Mouse (Mus musculus) intestine, embryonic 14.5 days (tissue): ENCODE data around the gene Zfp729a. TPM values are rescaled to one million over a fixed set of nuclear protein-coding genes. Genes with fewer than 3 reads are reported as not detected.
"Not testable (repeated sequence)": the region's sequence is repeated elsewhere in the genome, so short reads cannot be mapped to it uniquely, and the experiment has no call there.

Experiments used
- ATAC-seq: fragments of 200-750 bp; cut with Nextera tagmentation; replicated peaks from 2 replicates; pipeline ENCODE4 v1.8.0; 2017; ENCODE audit warnings: low read depth, moderate number of reproducible peaks, moderate TSS enrichment, moderate library complexity; ENCODE audit not compliant: low FRiP score, low TSS enrichment
- DNase-seq: peaks from one replicate; pipeline ENCODE4 v3.0.0-alpha.2; 2018; ENCODE audit warnings: low spot score
- H3K27ac ChIP-seq: fragments of 300-500 bp; sonication (generic); 2 replicates; pipeline ENCODE4 v1.5.1; 2014; ENCODE audit warnings: low read depth, mild to moderate bottlenecking, control low read depth
- H3K27me3 ChIP-seq: fragments of 300-500 bp; sonication (generic); replicated peaks from 2 replicates; pipeline ENCODE4 v1.6.1; 2014; ENCODE audit warnings: low read length, control low read depth; ENCODE audit not compliant: control insufficient read depth, insufficient read depth
- H3K36me3 ChIP-seq: fragments of 300-500 bp; sonication (generic); 2 replicates; pipeline ENCODE4 v1.6.1; 2014; ENCODE audit warnings: low read length, control low read depth; ENCODE audit not compliant: control insufficient read depth, insufficient read depth
- H3K4me1 ChIP-seq: fragments of 300-500 bp; sonication (generic); replicated peaks from 2 replicates; pipeline ENCODE4 v1.6.1; 2014; ENCODE audit warnings: low read length, control low read depth, mixed read lengths; ENCODE audit not compliant: control insufficient read depth, insufficient read depth
- H3K4me2 ChIP-seq: fragments of 300-500 bp; sonication (generic); 2 replicates; pipeline ENCODE4 v1.6.1; 2014; ENCODE audit warnings: low read length
- H3K4me3 ChIP-seq: fragments of 300-500 bp; sonication (generic); 2 replicates; pipeline ENCODE4 v1.5.1; 2014; ENCODE audit warnings: low read depth, low read length, control low read depth, mixed read lengths
- H3K9ac ChIP-seq: fragments of 300-500 bp; sonication (generic); 2 replicates; pipeline ENCODE4 v1.6.1; 2014; ENCODE audit warnings: mild to moderate bottlenecking, low read length
- H3K9me3 ChIP-seq: fragments of 300-500 bp; sonication (generic); 2 replicates; pipeline ENCODE4 v1.6.1; 2016; ENCODE audit warnings: low read length, control low read depth; ENCODE audit not compliant: control insufficient read depth
- WGBS: fragments of 180-500 bp; shearing (Covaris S2); extraction: QIAGEN DNeasy Blood & Tissue Kit; methylation state at CpG from one replicate; pipeline ENCODE4 v1.1.7; 2014; 5-methylcytosine and 5-hydroxymethylcytosine counted together
- polyA plus RNA-seq: library from polyadenylated mRNA; unstranded; fragments of >200 nt; fragmentation: Nextera tagmentation; extraction: Ambion mirVana; gene quantifications from 2 replicates; pipeline ENCODE4 v1.2.1, GENCODE M21; 2014

Zfp729a gene
- 3.6 and 5.0 TPM in 2 replicates for polyA plus RNA-seq

DNA sequence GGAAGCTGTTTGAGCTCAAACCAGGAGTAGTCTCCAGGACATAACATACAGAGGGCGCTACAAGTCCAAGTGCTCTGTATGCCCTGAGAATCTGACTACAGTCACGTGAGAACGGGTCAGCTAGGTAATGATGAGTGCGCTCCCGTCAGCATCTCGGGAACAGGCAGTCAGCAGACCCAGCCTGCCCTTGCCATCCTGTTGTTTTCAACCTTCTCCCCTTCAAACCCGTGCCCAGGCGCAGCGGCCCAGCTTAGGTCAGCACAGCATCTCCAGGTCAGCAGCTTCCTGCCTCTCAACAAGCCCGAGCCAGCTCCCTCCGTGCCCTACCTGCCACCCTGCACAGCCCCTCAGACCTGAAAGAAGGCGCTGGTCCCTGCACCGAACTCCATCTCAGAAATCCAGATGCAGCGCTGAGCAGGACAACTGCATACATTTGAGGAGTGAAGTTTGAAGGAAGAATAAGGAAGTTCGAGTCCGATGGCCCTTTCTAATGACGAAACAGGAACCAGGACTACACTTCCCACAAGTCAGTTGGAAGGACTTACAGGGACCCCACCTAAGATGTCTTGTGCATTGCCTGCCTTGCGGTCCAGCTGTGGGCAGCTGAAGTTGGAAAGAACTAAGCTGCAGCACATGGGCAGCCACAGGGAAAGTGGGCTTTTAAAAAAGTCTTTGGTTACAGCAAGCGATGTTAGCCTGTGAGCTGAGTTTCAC, at the start of gene Zfp729a, which contains the start of gene Gm49345:
Gene Zfp729a, minus strand, starts transcription at position 498 of the 714 bp plus-strand sequence.
Gene Gm49345, minus strand, starts transcription at position 476 of the 714 bp plus-strand sequence.
- Histone ChIP-seq H3K4me2 (peak within 1 kb of the TSS; percentile 52), H3K27ac (peak within 1 kb of the TSS; percentile 18; the same call in 1 of the 2 replicates), H3K4me3 (peak within 1 kb of the TSS; percentile 82), H3K9ac (peak within 1 kb of the TSS; percentile 74), H3K4me1 (no peaks in the 10 kb centered on the region), H3K27me3 (no peaks in the 10 kb centered on the region), H3K36me3 (no peaks in the 10 kb centered on the region), H3K9me3 (no peaks in the 10 kb centered on the region)
- ATAC-seq = peak; percentile 98
- under 1% methylated on average over 19 of the region's 19 CpGs for whole genome bisulfite sequencing
- DNase-seq = peak; percentile 93

- no peak within 1 kb of the TSS for H3K9ac ChIP-seq
- H3K36me3 ChIP-seq = no peaks in the 10 kb centered on the region
- H3K4me2 ChIP-seq = no peak within 1 kb of the TSS
- DNase-seq (no peak), ATAC-seq (no peak)
- H3K27me3 ChIP-seq = no peaks in the 10 kb centered on the region
- no peak within 1 kb of the TSS for H3K4me3 ChIP-seq
- no peaks in the 10 kb centered on the region for H3K9me3 ChIP-seq
- H3K27ac ChIP-seq = no peak within 1 kb of the TSS
- WGBS = 81% methylated on average over 4 of the region's 4 CpGs
- H3K4me1 ChIP-seq = peaks cover 5% of the 10 kb centered on the region; the same call in 1 of the 2 replicates
Measured at GRCm38 (mm10) chr13:67686971-67687370, 49.4 kb upstream of the Zfp729a start, which contains the start of gene Zfp738. TSS of gene Zfp738 (minus strand) at chr13:67687071.

DNA sequence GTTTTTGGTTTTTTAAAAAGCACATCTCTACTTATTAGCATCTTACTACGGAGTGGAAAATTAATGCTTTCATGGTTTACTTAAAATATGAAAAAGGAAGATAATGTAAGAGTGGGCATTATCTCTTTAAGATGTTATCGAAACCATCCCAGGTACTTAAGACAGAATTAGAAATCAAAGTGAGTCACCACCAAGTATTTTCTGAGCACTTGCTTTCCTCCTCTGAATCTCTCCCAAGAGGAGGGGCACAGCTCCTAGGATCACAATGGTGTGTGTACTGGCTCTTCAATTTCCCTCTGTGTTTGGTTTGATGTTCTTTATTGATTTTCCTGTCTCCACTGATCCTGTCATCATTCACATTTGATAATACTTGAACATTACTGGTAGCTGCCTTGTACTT, 46.2 kb upstream of the Zfp729a start:
- H3K36me3 ChIP-seq, DNase-seq, H3K9me3 ChIP-seq, H3K27ac ChIP-seq, H3K27me3 ChIP-seq, H3K4me1 ChIP-seq: not testable (repeated sequence)
- peak; percentile 54; the same call in 1 of the 2 replicates for ATAC-seq
- H3K4me3 ChIP-seq = peak overlapping the region; percentile 70
- H3K9ac ChIP-seq = peak overlapping the region; percentile 31; the same call in 1 of the 2 replicates
- 82% methylated on average over 2 of the region's 2 CpGs for WGBS
- peak overlapping the region; percentile 68 for H3K4me2 ChIP-seq

DNA sequence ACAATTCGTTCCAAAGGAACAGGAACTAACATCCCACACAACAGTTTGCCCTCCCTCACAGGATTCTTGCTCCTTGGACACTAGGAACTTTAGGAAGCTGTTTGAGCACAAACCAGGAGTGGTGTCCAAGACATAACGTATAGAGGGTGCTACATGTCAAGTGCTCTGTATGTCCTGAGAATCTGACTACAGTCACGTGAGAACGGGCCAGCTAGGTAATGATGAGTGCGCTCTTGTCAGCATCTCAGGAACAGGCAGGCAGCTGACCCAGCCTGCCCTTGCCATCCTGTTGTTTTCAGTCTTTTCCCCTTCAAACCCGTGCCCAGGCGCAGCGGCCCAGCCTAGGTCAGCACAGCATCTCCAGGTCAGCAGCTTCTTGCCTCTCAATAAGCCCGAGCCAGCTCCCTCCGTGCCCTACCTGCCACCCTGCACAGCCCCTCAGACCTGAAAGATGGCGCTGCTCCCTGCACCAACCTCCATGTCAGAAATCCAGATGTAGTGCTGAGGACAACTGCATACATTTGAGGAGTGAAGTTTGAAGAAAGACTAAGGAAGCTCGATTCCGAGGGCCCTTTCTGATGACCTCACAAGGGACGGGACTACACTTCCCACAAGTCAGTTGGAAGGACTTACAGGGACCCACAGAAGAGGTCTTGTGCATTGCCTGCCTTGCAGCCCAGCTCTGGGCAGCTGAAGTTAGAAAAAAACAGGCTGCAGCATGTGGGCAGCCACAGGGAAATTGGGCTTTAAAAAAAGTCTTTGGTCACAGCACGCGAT, 45.6 kb upstream of the Zfp729a start:
- DNase-seq (peak; percentile 88), ATAC-seq (peak; percentile 100)
- not testable (repeated sequence) for H3K27me3 ChIP-seq, H3K27ac ChIP-seq, H3K4me1 ChIP-seq, H3K9me3 ChIP-seq, H3K36me3 ChIP-seq
- H3K4me2 ChIP-seq = peak overlapping the region; percentile 68
- peak overlapping the region; percentile 57 for H3K9ac ChIP-seq
- H3K4me3 ChIP-seq = peak overlapping the region; percentile 70
- 11% methylated on average over 16 of the region's 16 CpGs for WGBS

DNA sequence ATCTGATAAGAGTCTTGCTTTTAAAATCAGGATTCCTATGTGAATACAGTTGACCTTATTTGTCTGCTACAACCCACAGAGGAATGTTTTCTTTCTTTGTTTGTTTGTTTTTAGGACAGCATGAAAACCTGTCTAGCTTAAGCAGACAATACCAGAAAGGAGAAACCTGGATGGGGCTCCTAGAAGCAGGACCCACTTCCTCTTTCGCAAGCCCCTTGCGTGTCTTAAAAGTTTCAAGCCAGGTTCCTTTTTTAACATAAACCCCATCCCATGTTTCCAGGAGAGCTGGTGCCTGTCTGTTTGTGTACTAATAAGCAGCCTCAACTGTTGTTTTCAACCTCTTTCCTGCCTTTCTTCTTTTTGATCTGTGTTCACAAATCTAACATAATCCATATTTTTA, 37.3 kb upstream of the Zfp729a start:
- Histone ChIP-seq H3K9ac (no peak overlapping the region), H3K27ac (no peak overlapping the region), H3K9me3 (no peaks in the 10 kb centered on the region), H3K36me3 (peaks cover 9% of the 10 kb centered on the region), H3K4me2 (no peak overlapping the region), H3K4me1 (no peaks in the 10 kb centered on the region), H3K4me3 (no peak overlapping the region), H3K27me3 (no peaks in the 10 kb centered on the region)
- 95% methylated on average over 2 of the region's 2 CpGs for WGBS
- ATAC-seq (no peak), DNase-seq (no peak)

GRCm38 (mm10) chr13:67652496-67652895, 14.9 kb upstream of the Zfp729a start:
- WGBS = 48% methylated on average over 3 of the region's 3 CpGs
- no peak for ATAC-seq

DNA sequence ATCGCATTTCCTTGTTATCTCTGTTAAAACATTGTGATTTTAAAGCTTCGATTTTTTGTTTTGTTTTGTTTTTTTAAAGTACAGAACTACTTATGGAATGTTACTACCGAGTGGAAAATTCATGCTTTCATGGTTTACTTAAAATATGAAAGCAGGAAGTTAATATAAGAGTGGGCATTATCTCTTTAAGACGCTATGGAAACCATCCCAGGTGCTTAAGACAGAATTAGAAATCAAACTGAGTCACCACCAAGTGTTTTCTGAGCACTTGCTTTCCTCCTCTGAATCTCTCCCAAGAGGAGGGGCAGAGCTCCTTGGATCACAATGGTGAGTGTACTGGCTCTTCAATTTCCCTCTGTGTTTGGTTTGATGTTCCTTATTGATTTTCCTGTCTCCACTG, 27.5 kb downstream of the Zfp729a start:
- no peak for DNase-seq
- H3K4me3 ChIP-seq = no peak overlapping the region; the same call in 1 of the 2 replicates
- no peak overlapping the region for H3K4me2 ChIP-seq

More at GRCm38 (mm10) chr13:67652496-67652895, 14.9 kb upstream of the Zfp729a start:
- Histone ChIP-seq H3K36me3 (no peaks in the 10 kb centered on the region), H3K27me3 (no peaks in the 10 kb centered on the region), H3K27ac (no peak overlapping the region), H3K9me3 (no peaks in the 10 kb centered on the region), H3K4me1 (no peaks in the 10 kb centered on the region), H3K4me2 (no peak overlapping the region), H3K4me3 (no peak overlapping the region), H3K9ac (no peak overlapping the region)
- no peak for DNase-seq

GRCm38 (mm10) chr13:67609066-67609876, 28.3 kb downstream of the Zfp729a start, which contains the start of gene Zfp729b:
TSS of gene Zfp729b (minus strand) at chr13:67609707.
- DNase-seq (peak; percentile 95), ATAC-seq (peak; percentile 95)
- H3K9me3 ChIP-seq = peaks cover 2% of the 10 kb centered on the region; the same call in 1 of the 2 replicates
- H3K36me3 ChIP-seq = no peaks in the 10 kb centered on the region
- H3K4me3 ChIP-seq = peak within 1 kb of the TSS; percentile 81
- 3% methylated on average over 20 of the region's 20 CpGs for WGBS
- H3K9ac ChIP-seq = peak within 1 kb of the TSS; percentile 74
- H3K4me1 ChIP-seq = peaks cover 5% of the 10 kb centered on the region; the same call in 1 of the 2 replicates
- H3K27ac ChIP-seq = peak within 1 kb of the TSS; percentile 70
- no peaks in the 10 kb centered on the region for H3K27me3 ChIP-seq
- H3K4me2 ChIP-seq = peak within 1 kb of the TSS; percentile 58

More for the DNA sequence above, 27.5 kb downstream of the Zfp729a start:
- WGBS = 89% methylated on average over 4 of the region's 4 CpGs
- no peak overlapping the region for H3K27ac ChIP-seq
- H3K27me3 ChIP-seq = no peaks in the 10 kb centered on the region
- no peak for ATAC-seq
- peaks cover 2% of the 10 kb centered on the region; the same call in 1 of the 2 replicates for H3K9me3 ChIP-seq
- peaks cover 5% of the 10 kb centered on the region; the same call in 1 of the 2 replicates for H3K4me1 ChIP-seq
- H3K9ac ChIP-seq = no peak overlapping the region
- H3K36me3 ChIP-seq = no peaks in the 10 kb centered on the region
